Mouse (Mus musculus) kidney, embryonic 16.5 days (tissue): ENCODE measurements around the gene Lamp1. TPM values are rescaled to one million over a fixed set of nuclear protein-coding genes. Genes with fewer than 3 reads are reported as not detected.

Experiments used
- ATAC-seq: fragments of 200-750 bp; cut with Nextera tagmentation; 2 replicates; pipeline ENCODE4 v1.8.0; 2017; ENCODE audit warnings: moderate TSS enrichment; ENCODE audit not compliant: low FRiP score, low TSS enrichment
- H3K27ac ChIP-seq: fragments of 300-500 bp; sonication (generic); 2 replicates; pipeline ENCODE4 v1.5.1; 2014; ENCODE audit warnings: low read length
- H3K27me3 ChIP-seq: fragments of 300-500 bp; sonication (generic); 2 replicates; pipeline ENCODE4 v1.6.1; 2014; ENCODE audit warnings: low read length, control low read depth, mixed read lengths; ENCODE audit not compliant: insufficient read depth
- H3K36me3 ChIP-seq: fragments of 300-500 bp; sonication (generic); 2 replicates; pipeline ENCODE4 v1.6.1; 2014; ENCODE audit warnings: low read length, control low read depth, mixed read lengths; ENCODE audit not compliant: insufficient read depth
- H3K4me1 ChIP-seq: fragments of 300-500 bp; sonication (generic); 2 replicates; pipeline ENCODE4 v1.6.1; 2014; ENCODE audit warnings: low read length, control low read depth, mixed read lengths; ENCODE audit not compliant: insufficient read depth
- H3K4me2 ChIP-seq: fragments of 300-500 bp; sonication (generic); replicated peaks from 2 replicates; pipeline ENCODE4 v1.6.1; 2014; ENCODE audit warnings: low read depth, low read length
- H3K4me3 ChIP-seq: fragments of 300-500 bp; sonication (generic); 2 replicates; pipeline ENCODE4 v1.5.1; 2014; ENCODE audit warnings: mild to moderate bottlenecking, low read length
- H3K9ac ChIP-seq: fragments of 300-500 bp; sonication (generic); replicated peaks from 2 replicates; pipeline ENCODE4 v1.6.1; 2014; ENCODE audit warnings: low read length
- H3K9me3 ChIP-seq: fragments of 300-500 bp; sonication (generic); 2 replicates; pipeline ENCODE4 v1.6.1; 2016; ENCODE audit warnings: low read length, control low read depth
- WGBS: fragments of 180-500 bp; shearing (Covaris S2); extraction: QIAGEN DNeasy Blood & Tissue Kit; methylation state at CpG from one replicate; pipeline ENCODE4 v1.1.7; 2014; 5-methylcytosine and 5-hydroxymethylcytosine counted together
- polyA plus RNA-seq: library from polyadenylated mRNA; unstranded; fragments of >200 nt; fragmentation: Nextera tagmentation; extraction: Ambion mirVana; gene quantifications from 2 replicates; pipeline ENCODE4 v1.2.1, GENCODE M21; 2015

Lamp1 gene
- polyA plus RNA-seq, 1 experiment from 2014 or later, result 374 TPM

GRCm38 (mm10) chr8:13203472-13203871, 44.5 kb downstream of the Lamp1 start:
- Histone ChIP-seq H3K4me1 (peaks cover 9% of the 10 kb centered on the region; the same call in 1 of the 2 replicates), H3K9ac (no peak overlapping the region), H3K9me3 (no peaks in the 10 kb centered on the region), H3K4me2 (no peak overlapping the region), H3K27me3 (peaks cover 29% of the 10 kb centered on the region), H3K36me3 (no peaks in the 10 kb centered on the region), H3K27ac (no peak overlapping the region), H3K4me3 (no peak overlapping the region)
- 64% methylated on average over 1 of the region's 1 CpGs for WGBS
- no peak for ATAC-seq

- Histone ChIP-seq H3K4me1 (peaks cover 9% of the 10 kb centered on the region; the same call in 1 of the 2 replicates), H3K9me3 (no peaks in the 10 kb centered on the region), H3K27ac (no peak overlapping the region), H3K27me3 (peaks cover 26% of the 10 kb centered on the region), H3K4me2 (no peak overlapping the region), H3K9ac (no peak overlapping the region), H3K4me3 (no peak overlapping the region), H3K36me3 (no peaks in the 10 kb centered on the region)
- no peak for ATAC-seq
- WGBS, result 66% methylated on average over 12 of the region's 12 CpGs
Measured at GRCm38 (mm10) chr8:13204371-13205140, 45.6 kb downstream of the Lamp1 start.

GRCm38 (mm10) chr8:13205311-13205710, 46.4 kb downstream of the Lamp1 start:
- Histone ChIP-seq H3K9me3 (no peaks in the 10 kb centered on the region), H3K9ac (no peak overlapping the region), H3K27ac (no peak overlapping the region), H3K4me2 (no peak overlapping the region), H3K36me3 (no peaks in the 10 kb centered on the region), H3K27me3 (peaks cover 24% of the 10 kb centered on the region), H3K4me1 (peaks cover 5% of the 10 kb centered on the region; the same call in 1 of the 2 replicates), H3K4me3 (no peak overlapping the region)
- no peak for ATAC-seq
- 64% methylated on average over 5 of the region's 5 CpGs for WGBS

- Histone ChIP-seq H3K4me2 (no peak overlapping the region), H3K9ac (no peak overlapping the region), H3K4me3 (no peak overlapping the region), H3K27me3 (peaks cover 16% of the 10 kb centered on the region), H3K27ac (no peak overlapping the region), H3K9me3 (no peaks in the 10 kb centered on the region), H3K4me1 (no peaks in the 10 kb centered on the region), H3K36me3 (no peaks in the 10 kb centered on the region)
- ATAC-seq, result no peak
- WGBS, result 28% methylated on average over 5 of the region's 5 CpGs
Measured at GRCm38 (mm10) chr8:13206290-13206689, 47.3 kb downstream of the Lamp1 start.

- Histone ChIP-seq H3K27ac (no peak overlapping the region), H3K27me3 (no peaks in the 10 kb centered on the region), H3K9ac (no peak overlapping the region), H3K4me2 (no peak overlapping the region), H3K36me3 (no peaks in the 10 kb centered on the region), H3K4me1 (peaks cover 8% of the 10 kb centered on the region), H3K4me3 (no peak overlapping the region), H3K9me3 (no peaks in the 10 kb centered on the region)
- no peak for ATAC-seq
- 41% methylated on average over 6 of the region's 6 CpGs for WGBS
Measured at GRCm38 (mm10) chr8:13208627-13209355, 49.8 kb downstream of the Lamp1 start.

- Histone ChIP-seq H3K4me3 (no peak overlapping the region), H3K9me3 (no peaks in the 10 kb centered on the region), H3K27me3 (no peaks in the 10 kb centered on the region), H3K4me2 (no peak overlapping the region), H3K36me3 (no peaks in the 10 kb centered on the region), H3K9ac (no peak overlapping the region), H3K4me1 (peaks cover 8% of the 10 kb centered on the region), H3K27ac (no peak overlapping the region)
- WGBS, result 70% methylated on average over 1 of the region's 1 CpGs
- ATAC-seq, result no peak
Measured at GRCm38 (mm10) chr8:13209770-13210169, 50.8 kb downstream of the Lamp1 start.

- H3K4me3 ChIP-seq, result no peak overlapping the region
- no peak overlapping the region for H3K27ac ChIP-seq
- H3K9ac ChIP-seq, result peak overlapping the region; percentile 26; the same call in 1 of the 2 replicates
- H3K36me3 ChIP-seq, result no peaks in the 10 kb centered on the region
- 21% methylated on average over 10 of the region's 10 CpGs for WGBS
- H3K9me3 ChIP-seq, result no peaks in the 10 kb centered on the region
- ATAC-seq, result peak; percentile 80
- no peaks in the 10 kb centered on the region for H3K27me3 ChIP-seq
- peaks cover 8% of the 10 kb centered on the region for H3K4me1 ChIP-seq
- peak overlapping the region; percentile 40 for H3K4me2 ChIP-seq
Measured at GRCm38 (mm10) chr8:13213479-13214268, 54.7 kb downstream of the Lamp1 start.

GRCm38 (mm10) chr8:13216386-13216785, 57.4 kb downstream of the Lamp1 start:
- H3K4me1 ChIP-seq, result peaks cover 8% of the 10 kb centered on the region
- no peak overlapping the region for H3K4me3 ChIP-seq
- no peak overlapping the region for H3K27ac ChIP-seq
- H3K4me2 ChIP-seq, result no peak overlapping the region
- H3K9ac ChIP-seq, result no peak overlapping the region
- H3K36me3 ChIP-seq, result no peaks in the 10 kb centered on the region
- ATAC-seq, result no peak
- no peaks in the 10 kb centered on the region for H3K9me3 ChIP-seq
- WGBS, result 59% methylated on average over 8 of the region's 8 CpGs
- H3K27me3 ChIP-seq, result no peaks in the 10 kb centered on the region

GRCm38 (mm10) chr8:13217093-13217492, 58.1 kb downstream of the Lamp1 start:
- no peak for ATAC-seq
- Histone ChIP-seq H3K4me2 (no peak overlapping the region), H3K27ac (no peak overlapping the region), H3K27me3 (no peaks in the 10 kb centered on the region), H3K4me1 (peaks cover 8% of the 10 kb centered on the region), H3K4me3 (no peak overlapping the region), H3K9ac (no peak overlapping the region), H3K9me3 (no peaks in the 10 kb centered on the region), H3K36me3 (no peaks in the 10 kb centered on the region)
- WGBS, result 22% methylated on average over 5 of the region's 5 CpGs
